Mouse (Mus musculus) kidney, embryonic 14.5 days (tissue): ENCODE measurements around the gene Hoxa4. TPM values are rescaled to one million over a fixed set of nuclear protein-coding genes. Genes with fewer than 3 reads are reported as not detected.

ENCODE experiments used
- ATAC-seq: fragments of 200-750 bp; cut with Nextera tagmentation; 2 replicates; pipeline ENCODE4 v1.8.0; 2017; ENCODE audit warnings: moderate number of reproducible peaks, mild to moderate bottlenecking, moderate TSS enrichment, moderate library complexity; ENCODE audit not compliant: low FRiP score, low TSS enrichment
- H3K27ac ChIP-seq: fragments of 300-500 bp; sonication (generic); 2 replicates; pipeline ENCODE4 v1.5.1; 2014; ENCODE audit warnings: low read depth, mild to moderate bottlenecking, low read length, moderate library complexity, mixed read lengths
- H3K27me3 ChIP-seq: fragments of 300-500 bp; sonication (generic); 2 replicates; pipeline ENCODE4 v1.6.1; 2014; ENCODE audit warnings: mild to moderate bottlenecking, low read length; ENCODE audit not compliant: control insufficient read depth, insufficient read depth
- H3K36me3 ChIP-seq: fragments of 300-500 bp; sonication (generic); 2 replicates; pipeline ENCODE4 v1.6.1; 2014; ENCODE audit warnings: low read length, mixed read lengths; ENCODE audit not compliant: control insufficient read depth, insufficient read depth
- H3K4me1 ChIP-seq: fragments of 300-500 bp; sonication (generic); 2 replicates; pipeline ENCODE4 v1.6.1; 2014; ENCODE audit warnings: low read length, mixed read lengths; ENCODE audit not compliant: control insufficient read depth, insufficient read depth
- H3K4me2 ChIP-seq: fragments of 300-500 bp; sonication (generic); replicated peaks from 2 replicates; pipeline ENCODE4 v1.6.1; 2014; ENCODE audit warnings: low read depth, mild to moderate bottlenecking, low read length
- H3K4me3 ChIP-seq: fragments of 300-500 bp; sonication (generic); 2 replicates; pipeline ENCODE4 v1.5.1; 2014; ENCODE audit warnings: mild to moderate bottlenecking, low read length
- H3K9ac ChIP-seq: fragments of 300-500 bp; sonication (generic); 2 replicates; pipeline ENCODE4 v1.6.1; 2014; ENCODE audit warnings: low read depth, mild to moderate bottlenecking, low read length, moderate library complexity
- H3K9me3 ChIP-seq: fragments of 300-500 bp; sonication (generic); 2 replicates; pipeline ENCODE4 v1.6.1; 2016; ENCODE audit warnings: low read length; ENCODE audit not compliant: control insufficient read depth
- WGBS: fragments of 180-500 bp; shearing (Covaris S2); extraction: QIAGEN DNeasy Blood & Tissue Kit; methylation state at CpG from one replicate; pipeline ENCODE4 v1.1.7; 2014; 5-methylcytosine and 5-hydroxymethylcytosine counted together
- polyA plus RNA-seq: library from polyadenylated mRNA; unstranded; fragments of >200 nt; fragmentation: Nextera tagmentation; extraction: Ambion mirVana; gene quantifications from 2 replicates; pipeline ENCODE4 v1.2.1, GENCODE M21; 2014

The Hoxa4 gene
- polyA plus RNA-seq, 1 experiment from 2014 or later, result 3.1 TPM

GRCm38 (mm10) chr6:52160511-52161335 is 30.8 kb downstream of the Hoxa4 start:
- Histone ChIP-seq H3K27ac (peak overlapping the region; percentile 94), H3K36me3 (no peaks in the 10 kb centered on the region), H3K4me2 (peak overlapping the region; percentile 82), H3K9me3 (no peaks in the 10 kb centered on the region), H3K27me3 (peaks cover 16% of the 10 kb centered on the region), H3K4me3 (peak overlapping the region; percentile 66), H3K4me1 (peaks cover 60% of the 10 kb centered on the region), H3K9ac (peak overlapping the region; percentile 60)
- 2% methylated on average over 30 of the region's 30 CpGs for WGBS
- ATAC-seq, result peak; percentile 24; the same call in 1 of the 2 replicates

- peak overlapping the region; percentile 60 for H3K9ac ChIP-seq
- peak overlapping the region; percentile 94 for H3K27ac ChIP-seq
Measured at GRCm38 (mm10) chr6:52159979-52160378, 31.6 kb downstream of the Hoxa4 start.

GRCm38 (mm10) chr6:52159164-52159761 is 32.3 kb downstream of the Hoxa4 start:
- peaks cover 48% of the 10 kb centered on the region for H3K4me1 ChIP-seq

More at GRCm38 (mm10) chr6:52159979-52160378, 31.6 kb downstream of the Hoxa4 start:
- peak overlapping the region; percentile 66 for H3K4me3 ChIP-seq
- no peaks in the 10 kb centered on the region for H3K36me3 ChIP-seq
- H3K4me2 ChIP-seq, result peak overlapping the region; percentile 82
- no peak for ATAC-seq
- H3K9me3 ChIP-seq, result no peaks in the 10 kb centered on the region
- 7% methylated on average over 9 of the region's 9 CpGs for WGBS
- H3K27me3 ChIP-seq, result peaks cover 22% of the 10 kb centered on the region
- peaks cover 54% of the 10 kb centered on the region for H3K4me1 ChIP-seq

GRCm38 (mm10) chr6:52158276-52159051 is 33.1 kb downstream of the Hoxa4 start, which contains the start of gene Hoxa1:
Hoxa1 (minus strand) TSS chr6:52158317.
- Histone ChIP-seq H3K27me3 (peaks cover 35% of the 10 kb centered on the region), H3K4me1 (peaks cover 40% of the 10 kb centered on the region), H3K9me3 (no peaks in the 10 kb centered on the region), H3K9ac (peak within 1 kb of the TSS; percentile 71), H3K27ac (peak within 1 kb of the TSS; percentile 83), H3K4me2 (peak within 1 kb of the TSS; percentile 82), H3K36me3 (no peaks in the 10 kb centered on the region), H3K4me3 (peak within 1 kb of the TSS; percentile 66)
- WGBS, result under 1% methylated on average over 55 of the region's 55 CpGs
- peak; percentile 74 for ATAC-seq

More at GRCm38 (mm10) chr6:52159164-52159761, 32.3 kb downstream of the Hoxa4 start:
- Histone ChIP-seq H3K9me3 (no peaks in the 10 kb centered on the region), H3K36me3 (no peaks in the 10 kb centered on the region), H3K27me3 (peaks cover 29% of the 10 kb centered on the region), H3K9ac (peak overlapping the region; percentile 71), H3K4me2 (peak overlapping the region; percentile 82), H3K27ac (peak overlapping the region; percentile 83), H3K4me3 (peak overlapping the region; percentile 66)
- WGBS, result 5% methylated on average over 12 of the region's 12 CpGs
- peak; percentile 13; the same call in 1 of the 2 replicates for ATAC-seq

- H3K4me3 ChIP-seq, result peak overlapping the region; percentile 66
- H3K9ac ChIP-seq, result peak overlapping the region; percentile 23; the same call in 1 of the 2 replicates
- H3K36me3 ChIP-seq, result no peaks in the 10 kb centered on the region
- peaks cover 38% of the 10 kb centered on the region for H3K27me3 ChIP-seq
- H3K9me3 ChIP-seq, result no peaks in the 10 kb centered on the region
- ATAC-seq, result peak; percentile 0; the same call in 1 of the 2 replicates
- WGBS, result under 1% methylated on average over 32 of the region's 32 CpGs
- no peak overlapping the region for H3K27ac ChIP-seq
- H3K4me1 ChIP-seq, result peaks cover 33% of the 10 kb centered on the region
- peak overlapping the region; percentile 82 for H3K4me2 ChIP-seq
Measured at GRCm38 (mm10) chr6:52157466-52158275, 33.9 kb downstream of the Hoxa4 start.

GRCm38 (mm10) chr6:52156551-52157200 is 34.9 kb downstream of the Hoxa4 start:
- no peak for ATAC-seq
- Histone ChIP-seq H3K4me2 (peak overlapping the region; percentile 15), H3K9ac (no peak overlapping the region), H3K36me3 (no peaks in the 10 kb centered on the region), H3K4me1 (peaks cover 24% of the 10 kb centered on the region), H3K27me3 (peaks cover 48% of the 10 kb centered on the region), H3K27ac (no peak overlapping the region), H3K9me3 (no peaks in the 10 kb centered on the region), H3K4me3 (peak overlapping the region; percentile 7; the same call in 1 of the 2 replicates)
- WGBS, result 12% methylated on average over 20 of the region's 20 CpGs

GRCm38 (mm10) chr6:52155471-52155870 is 36.1 kb downstream of the Hoxa4 start:
- peaks cover 19% of the 10 kb centered on the region for H3K4me1 ChIP-seq
- no peaks in the 10 kb centered on the region for H3K36me3 ChIP-seq
- ATAC-seq, result no peak
- no peak overlapping the region for H3K9ac ChIP-seq
- WGBS, result 69% methylated on average over 3 of the region's 3 CpGs
- no peak overlapping the region for H3K27ac ChIP-seq
- no peak overlapping the region for H3K4me3 ChIP-seq
- H3K27me3 ChIP-seq, result peaks cover 51% of the 10 kb centered on the region
- H3K9me3 ChIP-seq, result no peaks in the 10 kb centered on the region
- H3K4me2 ChIP-seq, result no peak overlapping the region

GRCm38 (mm10) chr6:52154044-52154443 is 37.5 kb downstream of the Hoxa4 start:
- WGBS, result 44% methylated on average over 5 of the region's 5 CpGs

More at GRCm38 (mm10) chr6:52154044-52154443, 37.5 kb downstream of the Hoxa4 start:
- no peak overlapping the region for H3K4me2 ChIP-seq
- peaks cover 56% of the 10 kb centered on the region for H3K27me3 ChIP-seq
- H3K9me3 ChIP-seq, result no peaks in the 10 kb centered on the region
- ATAC-seq, result no peak
- no peak overlapping the region for H3K9ac ChIP-seq
- H3K4me1 ChIP-seq, result peaks cover 5% of the 10 kb centered on the region
- no peak overlapping the region for H3K27ac ChIP-seq
- H3K36me3 ChIP-seq, result no peaks in the 10 kb centered on the region
- no peak overlapping the region for H3K4me3 ChIP-seq
